Mouse (Mus musculus) C2C12 (cell line): ENCODE results near the gene Unc45b.
"Not testable (repeated sequence)": the region's sequence is repeated elsewhere in the genome, so short reads cannot be mapped to it uniquely, and the experiment has no call there.

Experiments
- CEBPB ChIP-seq: IDR thresholded peaks from one replicate; pipeline ENCODE4 v1.6.1; 2011; ENCODE audit warnings: low read depth, mild to moderate bottlenecking, control low read depth, moderate library complexity
- CTCF ChIP-seq: IDR thresholded peaks from one replicate; pipeline ENCODE4 v1.5.1; 2011; ENCODE audit not compliant: control insufficient read depth, insufficient read depth, insufficient read length
- MAX ChIP-seq: IDR thresholded peaks from one replicate; pipeline ENCODE4 v1.6.1; 2011; ENCODE audit warnings: mild to moderate bottlenecking, control low read depth
- MYOG ChIP-seq: IDR thresholded peaks from one replicate; pipeline ENCODE4 v1.6.1; 2011; ENCODE audit not compliant: control insufficient read depth, insufficient read length; ENCODE audit errors: extremely low read depth
- USF1 ChIP-seq: IDR thresholded peaks from one replicate; pipeline ENCODE4 v1.6.1; 2011; ENCODE audit warnings: low read depth, mild to moderate bottlenecking, control low read depth, moderate library complexity

GRCm38 (mm10) chr11:82923910-82924309, 13.6 kb downstream of the Unc45b start:
- not testable (repeated sequence) for TF ChIP-seq MYOG, CTCF, USF1, MAX, CEBPB
